In the genomic region with DNA sequence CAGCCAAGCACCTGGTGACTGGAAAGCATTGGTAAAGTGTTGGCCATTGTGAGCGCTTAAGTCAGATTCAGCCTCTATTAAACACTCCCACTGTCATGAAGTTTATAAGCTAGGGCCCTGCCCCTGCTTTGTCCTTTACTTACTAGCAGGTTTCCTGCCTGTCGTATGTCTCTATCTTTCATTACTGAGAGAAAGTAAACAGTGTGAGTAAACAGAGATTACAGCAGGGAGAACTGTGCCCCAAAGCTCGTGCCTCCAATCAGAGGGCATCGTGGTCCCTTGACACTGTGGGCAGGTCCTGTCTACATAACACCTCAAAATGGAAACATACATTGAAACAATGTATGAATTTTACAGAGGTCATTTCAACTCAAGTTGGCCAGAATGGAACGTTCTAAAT, we compare ENCODE assay signal across 16 mouse cellular contexts. TPM values are rescaled to one million over a fixed set of nuclear protein-coding genes. Genes with fewer than 3 reads are reported as not detected.
"Had no signal": no experiment of that assay in that cellular context is flagged by ENCODE, and none has a peak within 500 bp of the region (broad histone marks: within the 10 kb centered on the region; RNA-seq: fewer than 3 reads in every experiment).

No protein-coding gene starts in this region.

- H3K27me3 ChIP-seq: limb, embryonic 15.5 days; neural tube, embryonic 13.5 days had no signal

- H3K36me3 ChIP-seq: limb, embryonic 15.5 days; midbrain, embryonic 12.5 days; neural tube, embryonic 13.5 days had no signal

- H3K4me3 ChIP-seq: limb, embryonic 15.5 days; midbrain, embryonic 12.5 days; neural tube, embryonic 13.5 days had no signal

- H3K9me3 ChIP-seq: limb, embryonic 15.5 days; midbrain, embryonic 12.5 days; neural tube, embryonic 13.5 days had no signal

- H3K4me2 ChIP-seq: limb, embryonic 15.5 days; midbrain, embryonic 12.5 days; neural tube, embryonic 13.5 days had no signal

- H3K27ac ChIP-seq: kidney, postnatal 0 days; limb, embryonic 15.5 days; midbrain, embryonic 12.5 days; neural tube, embryonic 13.5 days had no signal

- H3K9ac ChIP-seq: limb, embryonic 15.5 days; midbrain, embryonic 12.5 days; neural tube, embryonic 13.5 days had no signal

- ATAC-seq: hindbrain, embryonic 16.5 days; inflammation-experienced regulatory T-cells, adult 6 months; midbrain, embryonic 16.5 days had no signal

- DNase-seq: kidney, adult 9 months; kidney, postnatal 36 days; layer of hippocampus, adult 9-11 months; layer of hippocampus, postnatal 36 days; lung, adult 18-20 months; lung, postnatal 36 days; right cerebral cortex, adult 18-20 months; thymus, adult 2 months; thymus, postnatal 25 days had no signal

RNA-seq across cellular contexts. Expression of a gene that starts 14.3 kb away (rescaled TPM):
- polyA plus RNA-seq: inflammation-experienced regulatory T-cells, adult 6 months had no signal
